Mouse (Mus musculus): ENCODE data around the gene Osbpl8. TPM values are rescaled to one million over a fixed set of nuclear protein-coding genes. Genes with fewer than 3 reads are reported as not detected.
A peak's percentile ranks its signal among the peaks of the same experiment; 100 is the strongest.

Gene Osbpl8
- polyA plus RNA-seq, 2 experiments, result 6.3 to 7.2 TPM

DNA sequence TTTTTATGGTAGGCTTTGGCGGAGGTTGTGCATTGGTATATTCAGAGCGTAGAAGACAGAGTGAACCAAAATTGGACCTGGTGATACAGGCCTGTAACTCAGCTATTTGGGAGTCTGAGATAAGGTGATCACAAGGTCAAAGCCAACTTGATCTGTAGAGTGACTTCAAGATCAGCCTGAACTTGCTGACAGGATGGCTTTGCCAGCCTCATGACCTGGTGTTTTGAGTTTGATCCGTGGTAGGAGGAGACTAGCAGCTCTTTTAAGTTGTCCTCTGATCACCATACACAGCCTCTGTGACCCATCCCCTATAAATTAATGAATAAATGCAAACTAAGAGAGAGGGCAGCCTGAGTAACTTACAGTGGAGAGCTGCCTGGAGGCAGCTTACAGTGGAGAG lies 3.8 kb downstream of the Osbpl8 start:
- Histone ChIP-seq H3K27me3 (ENCODE audit: control insufficient read depth, insufficient read depth, low read length) (no peaks in the 10 kb centered on the region), H3K36me3 (replicated peaks; ENCODE audit: control insufficient read depth, insufficient read depth, low read depth) (no peaks in the 10 kb centered on the region), H3K4me2 (ENCODE audit: low read depth) (peak overlapping the region; percentile 80), H3K4me1 (replicated peaks; ENCODE audit: control insufficient read depth in 2 of 2, insufficient read depth in 2 of 2, low read length in 1 of 2) (peaks cover 43 to 45% of the 10 kb centered on the region in 2 experiments), H3K4me3 (ENCODE audit: insufficient read depth in 1 of 2, low read depth in 2 of 2, low read length in 2 of 2) (peak overlapping the region; percentile 25 to 49), H3K9ac (replicated peaks) (peak overlapping the region; percentile 66), H3K9me3 (ENCODE audit: control insufficient read depth, low read length) (no peaks in the 10 kb centered on the region), H3K27ac (peak overlapping the region; percentile 98)
- ATAC-seq (ENCODE audit: insufficient read depth), result peak; percentile 39
- TF ChIP-seq EP300 (IDR thresholded peaks at IDR 0.05; ENCODE audit: low read depth) (peak; percentile 59), CTCF (IDR thresholded peaks at IDR 0.05; ENCODE audit: low read depth) (no peak)
- 22% methylated on average over 3 of the region's 3 CpGs for WGBS (ENCODE audit: insufficient replicate concordance)
- peak; percentile 57 to 67 (median 62) for DNase-seq (ENCODE audit: low read depth in 3 of 3, low spot score in 3 of 3)

DNA sequence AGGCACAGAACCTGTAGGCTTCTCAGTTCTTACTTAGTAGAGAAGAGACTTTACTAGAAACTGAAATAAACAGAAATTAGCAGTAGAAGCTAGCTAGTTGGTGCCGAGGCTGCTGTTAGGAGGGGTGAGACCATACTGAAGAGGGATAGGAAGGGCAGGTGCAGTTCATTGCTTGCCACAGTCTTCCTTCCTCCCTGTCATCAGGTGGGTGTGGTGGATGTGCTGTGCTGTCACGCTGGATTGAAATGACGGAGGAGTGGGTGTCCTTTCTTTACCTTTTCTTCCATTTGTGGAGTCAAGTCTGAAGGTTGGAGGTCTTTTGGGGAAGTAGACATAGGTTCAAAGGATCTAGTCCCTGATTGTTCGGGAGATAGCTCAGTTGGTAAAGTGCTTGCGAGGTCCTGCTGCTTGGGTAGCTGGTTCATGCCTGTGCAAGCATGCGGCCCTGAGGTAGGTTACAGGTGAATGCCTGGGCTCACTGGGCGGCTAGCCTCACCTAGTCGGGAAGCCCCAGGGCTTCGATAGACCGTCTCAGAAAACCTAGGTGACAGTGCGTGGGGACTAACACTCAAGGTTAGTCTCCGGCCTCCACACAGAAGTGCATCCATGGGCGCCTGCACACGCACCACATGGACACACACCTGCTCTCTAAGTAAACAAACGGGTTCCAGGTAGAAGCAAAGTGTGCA lies 6.8 kb downstream of the Osbpl8 start:
- no peaks in the 10 kb centered on the region for H3K27me3 ChIP-seq (ENCODE audit: control insufficient read depth, insufficient read depth, low read length)
- no peak overlapping the region for H3K27ac ChIP-seq
- ATAC-seq (ENCODE audit: insufficient read depth) (no peak), DNase-seq (ENCODE audit: low read depth in 3 of 3, low spot score in 3 of 3) (no peak)
- WGBS (ENCODE audit: insufficient replicate concordance), result 65% methylated on average over 15 of the region's 15 CpGs
- no peak overlapping the region for H3K4me2 ChIP-seq (ENCODE audit: low read depth)
- no peaks in the 10 kb centered on the region for H3K36me3 ChIP-seq (replicated peaks; ENCODE audit: control insufficient read depth, insufficient read depth, low read depth)
- H3K9ac ChIP-seq (replicated peaks), result peak overlapping the region; percentile 45; the same call in 1 of the 2 replicates
- H3K4me1 ChIP-seq (replicated peaks; ENCODE audit: control insufficient read depth in 2 of 2, insufficient read depth in 2 of 2, low read length in 1 of 2), result peaks cover 39 to 40% of the 10 kb centered on the region in 2 experiments
- H3K9me3 ChIP-seq (ENCODE audit: control insufficient read depth, low read length), result no peaks in the 10 kb centered on the region
- TF ChIP-seq CTCF (IDR thresholded peaks at IDR 0.05; ENCODE audit: low read depth) (no peak), EP300 (IDR thresholded peaks at IDR 0.05; ENCODE audit: low read depth) (no peak)
- no peak overlapping the region for H3K4me3 ChIP-seq (ENCODE audit: insufficient read depth in 1 of 2, low read depth in 2 of 2, low read length in 2 of 2)

DNA sequence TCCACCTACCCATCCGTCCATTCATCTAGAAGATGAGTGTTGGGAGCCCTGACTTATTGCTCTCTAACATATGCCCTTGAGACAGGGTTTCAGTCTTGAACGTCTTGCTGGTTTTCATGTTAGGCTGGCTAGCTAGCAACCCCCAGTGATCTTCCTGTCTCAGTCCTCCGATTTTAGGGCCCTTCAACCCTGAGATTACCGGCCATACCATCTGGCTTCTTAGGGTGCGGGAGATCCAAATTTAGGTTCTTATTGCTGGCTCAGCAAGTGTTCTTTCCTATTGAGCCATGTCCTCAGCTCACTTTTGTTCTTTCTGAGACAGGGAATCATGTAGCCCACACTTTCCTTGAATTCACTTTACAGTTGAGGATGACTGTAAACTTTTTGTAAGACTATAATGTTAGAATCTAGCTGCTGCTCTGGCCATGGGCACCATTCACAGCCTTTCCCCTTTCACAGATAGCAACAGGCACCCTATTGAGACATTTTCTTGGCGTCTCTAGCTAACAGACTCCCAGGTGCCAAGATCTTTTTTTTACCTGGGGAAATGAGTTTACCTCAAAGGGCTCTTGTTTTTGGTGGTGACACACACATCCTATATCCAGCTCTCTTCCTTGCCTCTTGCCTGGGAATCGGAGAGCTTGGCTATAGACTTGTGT lies 9.2 kb downstream of the Osbpl8 start:
- no peaks in the 10 kb centered on the region for H3K27me3 ChIP-seq (ENCODE audit: control insufficient read depth, insufficient read depth, low read length)
- 68% methylated on average over 7 of the region's 7 CpGs for WGBS (ENCODE audit: insufficient replicate concordance)
- H3K4me3 ChIP-seq (ENCODE audit: insufficient read depth in 1 of 2, low read depth in 2 of 2, low read length in 2 of 2), result no peak overlapping the region
- ATAC-seq (ENCODE audit: insufficient read depth) (no peak), DNase-seq (ENCODE audit: low read depth in 3 of 3, low spot score in 3 of 3) (no peak)
- TF ChIP-seq CTCF (IDR thresholded peaks at IDR 0.05; ENCODE audit: low read depth) (no peak), EP300 (IDR thresholded peaks at IDR 0.05; ENCODE audit: low read depth) (no peak)
- peaks cover 23 to 26% of the 10 kb centered on the region in 2 experiments for H3K4me1 ChIP-seq (replicated peaks; ENCODE audit: control insufficient read depth in 2 of 2, insufficient read depth in 2 of 2, low read length in 1 of 2)
- no peaks in the 10 kb centered on the region for H3K9me3 ChIP-seq (ENCODE audit: control insufficient read depth, low read length)
- no peak overlapping the region for H3K4me2 ChIP-seq (ENCODE audit: low read depth)
- H3K27ac ChIP-seq, result no peak overlapping the region
- no peak overlapping the region for H3K9ac ChIP-seq (replicated peaks)
- H3K36me3 ChIP-seq (replicated peaks; ENCODE audit: control insufficient read depth, insufficient read depth, low read depth), result no peaks in the 10 kb centered on the region

DNA sequence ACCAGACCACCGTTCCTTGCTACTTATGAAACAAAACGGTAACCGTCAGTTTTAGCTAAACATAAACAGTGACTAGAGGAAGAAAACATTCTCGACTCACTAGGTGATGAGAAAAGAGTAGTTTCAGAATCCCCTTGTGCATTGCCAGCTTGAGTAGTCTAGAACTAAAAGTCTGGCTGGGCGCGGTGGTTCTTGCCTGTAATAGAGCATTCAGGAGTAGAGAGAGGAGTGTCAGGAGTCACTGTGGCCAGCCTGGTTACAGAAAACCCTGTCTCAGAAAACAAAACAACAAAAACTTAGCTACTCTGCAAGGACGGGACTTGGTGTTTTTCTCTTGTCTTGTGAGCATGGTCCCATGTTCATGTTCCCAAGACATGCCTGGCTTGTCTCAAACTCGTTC lies 12.8 kb downstream of the Osbpl8 start:
- H3K9ac ChIP-seq (replicated peaks), result no peak overlapping the region
- WGBS (ENCODE audit: insufficient replicate concordance), result 78% methylated on average over 8 of the region's 8 CpGs
- H3K36me3 ChIP-seq (replicated peaks; ENCODE audit: control insufficient read depth, insufficient read depth, low read depth), result no peaks in the 10 kb centered on the region
- no peaks in the 10 kb centered on the region for H3K9me3 ChIP-seq (ENCODE audit: control insufficient read depth, low read length)
- no peak for TF ChIP-seq EP300 (IDR thresholded peaks at IDR 0.05; ENCODE audit: low read depth)
- TF ChIP-seq CTCF (IDR thresholded peaks at IDR 0.05; ENCODE audit: low read depth), result no peak
- H3K4me3 ChIP-seq (ENCODE audit: insufficient read depth in 1 of 2, low read depth in 2 of 2, low read length in 2 of 2), result no peak overlapping the region
- no peak for ATAC-seq (ENCODE audit: insufficient read depth)
- H3K4me2 ChIP-seq (ENCODE audit: low read depth), result no peak overlapping the region
- peaks cover 4 to 5% of the 10 kb centered on the region in 2 experiments; a peak in 2 of 4 replicates for H3K4me1 ChIP-seq (replicated peaks; ENCODE audit: control insufficient read depth in 2 of 2, insufficient read depth in 2 of 2, low read length in 1 of 2)
- no peak for DNase-seq (ENCODE audit: low read depth in 3 of 3, low spot score in 3 of 3)
- no peak overlapping the region for H3K27ac ChIP-seq
- no peaks in the 10 kb centered on the region for H3K27me3 ChIP-seq (ENCODE audit: control insufficient read depth, insufficient read depth, low read length)

DNA sequence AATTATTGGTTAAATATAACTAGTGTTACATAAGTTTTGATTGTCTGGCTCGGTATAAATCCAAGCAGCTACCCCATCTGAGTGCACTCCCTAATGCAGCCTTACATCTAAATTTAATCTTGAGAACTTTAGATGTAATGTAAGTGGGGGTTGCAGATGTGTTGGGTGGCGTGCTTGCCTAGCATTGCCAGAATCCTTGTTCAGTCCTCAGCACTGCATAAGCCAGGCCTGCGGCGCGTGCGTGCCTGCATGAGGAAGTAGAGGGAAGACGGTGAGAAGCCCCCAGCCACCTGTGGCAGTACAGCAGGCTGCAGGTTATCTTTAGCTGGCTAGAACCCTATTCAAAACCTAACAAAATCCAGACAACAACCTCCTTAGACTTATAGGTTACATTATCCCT lies 13.5 kb downstream of the Osbpl8 start:
- H3K4me3 ChIP-seq (ENCODE audit: insufficient read depth in 1 of 2, low read depth in 2 of 2, low read length in 2 of 2), result no peak overlapping the region
- H3K27me3 ChIP-seq (ENCODE audit: control insufficient read depth, insufficient read depth, low read length), result no peaks in the 10 kb centered on the region
- ATAC-seq (ENCODE audit: insufficient read depth), result no peak
- H3K9ac ChIP-seq (replicated peaks), result no peak overlapping the region
- H3K4me1 ChIP-seq (replicated peaks; ENCODE audit: control insufficient read depth in 2 of 2, insufficient read depth in 2 of 2, low read length in 1 of 2), result peaks cover 4 to 5% of the 10 kb centered on the region in 2 experiments; a peak in 2 of 4 replicates
- H3K9me3 ChIP-seq (ENCODE audit: control insufficient read depth, low read length), result no peaks in the 10 kb centered on the region
- TF ChIP-seq CTCF (IDR thresholded peaks at IDR 0.05; ENCODE audit: low read depth) (no peak), EP300 (IDR thresholded peaks at IDR 0.05; ENCODE audit: low read depth) (no peak)
- H3K36me3 ChIP-seq (replicated peaks; ENCODE audit: control insufficient read depth, insufficient read depth, low read depth), result no peaks in the 10 kb centered on the region
- 78% methylated on average over 7 of the region's 7 CpGs for WGBS (ENCODE audit: insufficient replicate concordance)
- no peak overlapping the region for H3K4me2 ChIP-seq (ENCODE audit: low read depth)
- DNase-seq (ENCODE audit: low read depth in 3 of 3, low spot score in 3 of 3), result no peak
- no peak overlapping the region for H3K27ac ChIP-seq
